Mouse (Mus musculus) adrenal gland, adult 2 months (tissue): ENCODE results near the gene Foxc2. TPM values are rescaled to one million over a fixed set of nuclear protein-coding genes. Genes with fewer than 3 reads are reported as not detected.
"Not testable (repeated sequence)": the region's sequence is repeated elsewhere in the genome, so short reads cannot be mapped to it uniquely, and the experiment has no call there.

Experiments
- DNase-seq: peaks from one replicate; pipeline ENCODE4 v3.0.0; 2021
- polyA plus RNA-seq: library from polyadenylated mRNA; depleted of rRNA; stranded (reverse); fragments of >200 nt; gene quantifications from 2 replicates; pipeline ENCODE4 v1.2.3, GENCODE M21; 2012
- total RNA-seq, 2 experiments: library from RNA; stranded (reverse); gene quantifications; 2 replicates each; pipeline ENCODE4 v1.2.3; 2021

Gene Foxc2
- total and polyA plus RNA-seq, 3 experiments = 3.3 to 15.2 (median 6.3) TPM

- DNase-seq = no peak
Observed at GRCm38 (mm10) chr8:121119635-121120455, 3.9 kb downstream of the Foxc2 start.

- no peak for DNase-seq
Observed at GRCm38 (mm10) chr8:121120456-121121419, 4.8 kb downstream of the Foxc2 start.

GRCm38 (mm10) chr8:121121704-121122103 is 5.7 kb downstream of the Foxc2 start:
- no peak for DNase-seq

- no peak for DNase-seq
Observed at GRCm38 (mm10) chr8:121122368-121122767, 6.4 kb downstream of the Foxc2 start.

GRCm38 (mm10) chr8:121123113-121123512 is 7.1 kb downstream of the Foxc2 start:
- no peak for DNase-seq

GRCm38 (mm10) chr8:121124547-121125239 is 8.7 kb downstream of the Foxc2 start:
- no peak for DNase-seq

GRCm38 (mm10) chr8:121125311-121125876 is 9.4 kb downstream of the Foxc2 start:
- peak; percentile 88 for DNase-seq

- no peak for DNase-seq
Observed at GRCm38 (mm10) chr8:121126191-121126590, 10.2 kb downstream of the Foxc2 start.

- no peak for DNase-seq
Observed at GRCm38 (mm10) chr8:121126694-121127093, 10.7 kb downstream of the Foxc2 start.

GRCm38 (mm10) chr8:121127291-121127701 is 11.3 kb downstream of the Foxc2 start:
- no peak for DNase-seq

- DNase-seq = no peak
Observed at GRCm38 (mm10) chr8:121127756-121128375, 11.9 kb downstream of the Foxc2 start, which contains the start of gene Foxl1. Gene Foxl1 (plus strand): TSS chr8:121127940.

- no peak for DNase-seq
Observed at GRCm38 (mm10) chr8:121128531-121129264, 12.7 kb downstream of the Foxc2 start.

GRCm38 (mm10) chr8:121129265-121129940 is 13.4 kb downstream of the Foxc2 start:
- DNase-seq = no peak

GRCm38 (mm10) chr8:121130522-121130921 is 14.6 kb downstream of the Foxc2 start:
- no peak for DNase-seq

GRCm38 (mm10) chr8:121132961-121133513 is 17.1 kb downstream of the Foxc2 start:
- DNase-seq = no peak

GRCm38 (mm10) chr8:121134102-121134501 is 18.1 kb downstream of the Foxc2 start:
- DNase-seq = no peak

- DNase-seq = no peak
Observed at GRCm38 (mm10) chr8:121134512-121134911, 18.5 kb downstream of the Foxc2 start.

GRCm38 (mm10) chr8:121136856-121137255 is 20.9 kb downstream of the Foxc2 start:
- no peak for DNase-seq

- DNase-seq = not testable (repeated sequence)
Observed at GRCm38 (mm10) chr8:121145457-121146134, 29.6 kb downstream of the Foxc2 start.
